Mouse (Mus musculus) forebrain, embryonic 13.5 days (tissue): ENCODE data around the gene Aim2. TPM values are rescaled to one million over a fixed set of nuclear protein-coding genes. Genes with fewer than 3 reads are reported as not detected.
"Not testable (repeated sequence)": the region's sequence is repeated elsewhere in the genome, so short reads cannot be mapped to it uniquely, and the experiment has no call there.

Experiments used
- ATAC-seq: fragments of 200-750 bp; cut with Nextera tagmentation; 2 replicates; pipeline ENCODE4 v1.8.0; 2017
- H3K27ac ChIP-seq: fragments of 300-500 bp; sonication (generic); 2 replicates; pipeline ENCODE4 v1.5.1; 2015; ENCODE audit warnings: inconsistent platforms, mild to moderate bottlenecking, moderate library complexity
- H3K27me3 ChIP-seq: fragments of 300-500 bp; sonication (generic); 2 replicates; pipeline ENCODE4 v1.6.1; 2015; ENCODE audit warnings: mild to moderate bottlenecking, inconsistent platforms
- H3K36me3 ChIP-seq: fragments of 300-500 bp; sonication (generic); 2 replicates; pipeline ENCODE4 v1.6.1; 2015; ENCODE audit warnings: mild to moderate bottlenecking, inconsistent platforms; ENCODE audit not compliant: poor library complexity, severe bottlenecking
- H3K4me1 ChIP-seq: fragments of 300-500 bp; sonication (generic); 2 replicates; pipeline ENCODE4 v1.6.1; 2015; ENCODE audit warnings: inconsistent platforms
- H3K4me2 ChIP-seq: fragments of 300-500 bp; sonication (generic); 2 replicates; pipeline ENCODE4 v1.6.1; 2015; ENCODE audit warnings: inconsistent platforms, mild to moderate bottlenecking, moderate library complexity
- H3K4me3 ChIP-seq: fragments of 300-500 bp; sonication (generic); 2 replicates; pipeline ENCODE4 v1.5.1; 2015; ENCODE audit warnings: mild to moderate bottlenecking, inconsistent platforms
- H3K9ac ChIP-seq: fragments of 300-500 bp; sonication (generic); 2 replicates; pipeline ENCODE4 v1.6.1; 2015; ENCODE audit warnings: mild to moderate bottlenecking, inconsistent platforms
- H3K9me3 ChIP-seq: fragments of 300-500 bp; sonication (generic); replicated peaks from 2 replicates; pipeline ENCODE4 v1.6.1; 2016; ENCODE audit warnings: inconsistent platforms
- WGBS: fragments of 180-500 bp; shearing (Covaris S2); methylation state at CpG from one replicate; pipeline ENCODE4 v1.1.7; 2015; 5-methylcytosine and 5-hydroxymethylcytosine counted together
- polyA plus RNA-seq: library from polyadenylated mRNA; unstranded; fragments of >200 nt; fragmentation: Nextera tagmentation; extraction: Ambion mirVana; gene quantifications from 2 replicates; pipeline ENCODE4 v1.2.1, GENCODE M21; 2015

The Aim2 gene
- polyA plus RNA-seq: 7.3 and 7.6 TPM in 2 replicates

DNA sequence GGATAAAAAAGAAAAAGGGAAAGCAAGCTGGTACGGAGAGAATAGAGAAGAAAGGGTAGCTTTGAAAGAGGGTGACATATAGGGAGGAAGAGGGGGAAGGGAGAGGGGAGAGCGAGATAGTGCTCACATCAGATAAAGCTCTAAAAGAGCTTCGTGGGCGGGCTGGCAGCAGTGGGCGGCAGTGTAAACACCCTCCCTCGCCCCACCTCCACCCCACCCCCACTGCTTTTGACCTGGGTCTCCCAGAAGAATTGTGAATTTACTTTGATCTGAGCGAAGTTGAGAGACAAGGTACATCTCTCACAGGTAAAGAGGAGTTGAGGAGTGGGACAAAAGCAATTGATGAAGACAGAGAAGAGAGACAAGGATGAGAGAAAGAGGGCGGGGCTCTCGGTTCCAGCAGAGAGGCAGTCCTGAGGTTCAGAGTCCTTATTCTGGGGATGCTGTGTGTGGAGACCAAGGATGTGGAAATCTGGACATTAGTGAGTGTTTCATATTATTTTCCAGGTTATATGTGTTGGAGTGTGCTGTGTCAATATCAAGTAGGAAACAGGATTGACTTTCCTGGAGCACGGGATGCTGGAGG is at the start of gene Aim2:
Aim2 (plus strand) TSS at position 508 of the 586 bp plus-strand sequence.
- Histone ChIP-seq H3K4me3 (peak within 1 kb of the TSS; percentile 39), H3K9me3 (no peaks in the 10 kb centered on the region)
- WGBS: 9% methylated on average over 10 of the region's 10 CpGs

DNA sequence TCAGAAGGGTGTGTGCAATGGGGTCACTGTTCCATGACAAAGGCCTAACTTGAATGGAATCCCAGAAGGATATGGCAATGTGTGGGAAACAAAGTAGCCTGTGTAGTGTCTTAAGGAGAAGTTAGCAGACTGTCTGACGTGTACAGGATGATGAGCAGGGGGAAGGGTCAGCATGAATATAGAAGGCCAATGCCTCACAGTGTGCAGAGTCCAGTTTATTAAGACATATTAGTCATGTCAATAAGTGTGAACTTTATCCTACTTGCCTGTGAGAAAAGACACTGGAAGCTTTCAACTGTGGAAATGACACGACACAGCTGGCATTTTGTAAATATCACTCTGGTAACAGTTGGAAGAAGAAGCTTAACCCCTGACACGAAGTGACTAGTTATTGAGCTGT is 47.9 kb upstream of the Aim2 start:
- not testable (repeated sequence) for H3K4me3 ChIP-seq, ATAC-seq, H3K36me3 ChIP-seq, H3K9me3 ChIP-seq, H3K4me1 ChIP-seq, H3K4me2 ChIP-seq, H3K27me3 ChIP-seq, H3K9ac ChIP-seq, H3K27ac ChIP-seq
- WGBS: 62% methylated on average over 3 of the region's 3 CpGs

More for the DNA sequence above, at the start of gene Aim2:
- H3K27ac ChIP-seq: no peak within 1 kb of the TSS; the same call in 1 of the 2 replicates
- H3K4me1 ChIP-seq: peaks cover 28% of the 10 kb centered on the region
- ATAC-seq: peak; percentile 70
- H3K4me2 ChIP-seq: peak within 1 kb of the TSS; percentile 66
- no peaks in the 10 kb centered on the region for H3K27me3 ChIP-seq
- H3K9ac ChIP-seq: peak within 1 kb of the TSS; percentile 55
- peaks cover 19% of the 10 kb centered on the region for H3K36me3 ChIP-seq

DNA sequence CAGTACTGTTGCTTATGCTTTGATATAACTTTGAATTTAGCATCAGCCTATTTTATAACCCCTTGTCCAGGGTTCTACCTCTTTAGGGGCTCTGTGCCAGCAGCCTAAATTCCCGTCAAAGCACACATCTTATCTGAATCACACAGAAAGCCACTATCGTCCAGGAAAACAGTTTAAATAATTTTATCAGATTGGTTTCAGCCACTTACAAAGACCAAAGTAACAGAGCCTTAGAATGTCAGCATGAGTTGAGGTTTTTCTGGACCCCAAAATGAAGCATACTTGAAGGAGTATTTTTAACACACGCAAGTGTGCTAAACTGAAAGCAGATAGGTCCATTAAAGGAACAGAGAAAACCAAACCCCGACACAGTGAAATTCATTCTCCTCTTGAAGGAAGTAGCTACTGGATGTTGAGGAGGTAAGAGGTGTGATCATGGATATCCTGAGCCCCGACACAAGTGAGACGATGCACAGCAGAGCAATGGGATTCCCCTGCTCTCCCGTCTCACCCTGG is 37.1 kb upstream of the Aim2 start:
- WGBS: 87% methylated on average over 7 of the region's 7 CpGs
- not testable (repeated sequence) for H3K4me2 ChIP-seq, ATAC-seq

DNA sequence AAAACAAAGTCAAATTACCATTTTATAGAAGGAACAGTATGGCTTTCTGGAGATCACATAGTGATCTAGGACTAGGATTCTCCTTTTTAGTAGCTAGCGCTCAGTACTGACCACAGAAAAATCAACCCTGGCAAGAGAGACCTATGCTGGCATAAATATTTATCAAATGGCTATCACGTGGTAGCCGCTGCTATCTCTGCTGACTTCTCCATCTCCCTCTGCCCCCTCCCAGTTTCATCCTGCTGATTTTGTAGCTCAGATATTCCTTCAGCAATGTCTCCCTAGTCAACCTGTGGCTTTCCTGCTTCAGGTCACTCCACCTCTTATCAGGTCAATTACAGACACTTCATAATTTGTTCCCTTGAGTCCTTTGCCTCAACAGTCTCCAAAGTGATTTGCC is 35.0 kb upstream of the Aim2 start:
- 91% methylated on average over 3 of the region's 3 CpGs for WGBS
- no peak overlapping the region for H3K9ac ChIP-seq
- H3K4me3 ChIP-seq: no peak overlapping the region
- no peaks in the 10 kb centered on the region for H3K36me3 ChIP-seq
- H3K9me3 ChIP-seq: no peaks in the 10 kb centered on the region
- H3K4me2 ChIP-seq: no peak overlapping the region
- H3K27me3 ChIP-seq: no peaks in the 10 kb centered on the region
- no peak overlapping the region for H3K27ac ChIP-seq
- no peak for ATAC-seq
- no peaks in the 10 kb centered on the region for H3K4me1 ChIP-seq

More for the DNA sequence above, 37.1 kb upstream of the Aim2 start:
- H3K4me1 ChIP-seq, H3K36me3 ChIP-seq, H3K27me3 ChIP-seq, H3K4me3 ChIP-seq, H3K27ac ChIP-seq, H3K9me3 ChIP-seq, H3K9ac ChIP-seq: not testable (repeated sequence)

DNA sequence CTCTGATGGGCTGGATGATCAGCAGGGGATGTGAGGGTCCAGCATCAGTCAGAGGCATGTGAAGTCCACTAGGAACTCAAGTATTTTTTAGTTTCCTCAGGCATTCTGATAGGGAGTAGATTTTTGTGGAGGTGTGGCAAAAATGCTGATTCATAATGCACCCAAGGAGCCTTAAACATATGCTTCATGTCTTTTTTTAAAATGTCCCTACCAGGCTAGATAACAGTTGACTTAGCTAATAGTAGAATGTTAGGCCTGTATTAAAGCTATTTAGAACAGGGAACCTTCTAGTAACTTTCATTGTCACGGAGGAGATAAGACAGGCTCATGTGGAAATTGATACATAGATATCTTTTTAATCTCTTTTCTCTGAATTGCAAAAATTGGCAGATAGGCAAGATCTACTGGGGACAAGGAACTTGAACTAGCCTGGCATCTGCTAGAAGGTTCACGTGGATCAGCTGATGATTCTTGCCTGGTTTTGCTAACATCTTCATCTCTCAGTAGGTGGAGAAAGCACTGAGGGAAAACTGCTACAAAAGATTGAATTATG is 32.7 kb upstream of the Aim2 start:
- Histone ChIP-seq H3K4me1 (peaks cover 8% of the 10 kb centered on the region), H3K36me3 (no peaks in the 10 kb centered on the region), H3K4me3 (no peak overlapping the region), H3K27ac (no peak overlapping the region), H3K9me3 (no peaks in the 10 kb centered on the region), H3K9ac (no peak overlapping the region), H3K4me2 (no peak overlapping the region), H3K27me3 (no peaks in the 10 kb centered on the region)
- ATAC-seq: no peak
- 91% methylated on average over 2 of the region's 2 CpGs for WGBS

DNA sequence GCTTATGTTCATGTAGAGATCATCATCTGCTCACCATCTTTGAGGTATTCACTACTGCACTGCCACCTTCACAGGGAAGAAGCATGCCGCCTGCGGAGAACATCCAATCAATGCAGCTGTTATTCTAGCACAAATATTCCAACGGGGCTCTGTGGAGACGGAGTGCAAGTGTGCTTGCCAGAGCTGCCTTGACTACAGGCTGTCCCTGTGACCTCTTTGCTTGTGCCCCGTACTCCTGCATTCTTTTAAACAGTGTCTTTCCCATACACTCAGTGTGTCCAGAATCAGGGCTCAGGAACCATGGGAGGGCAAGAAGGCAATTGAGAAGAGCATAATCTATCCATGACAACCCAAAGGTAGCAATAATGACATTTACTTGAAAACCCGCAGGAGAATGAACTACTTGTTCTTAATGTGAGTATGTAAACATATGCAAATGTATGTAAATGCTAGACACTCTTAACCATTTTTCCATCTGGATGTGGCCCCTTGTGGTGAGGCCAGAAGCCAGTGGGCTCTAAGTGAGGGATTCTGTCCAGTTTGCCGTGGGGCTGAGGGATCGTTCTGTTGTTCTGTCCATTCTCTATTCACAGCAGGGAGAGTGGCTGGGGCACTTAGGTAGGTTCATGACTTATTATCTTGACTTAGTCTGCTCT is 29.0 kb upstream of the Aim2 start:
- Histone ChIP-seq H3K4me2 (no peak overlapping the region), H3K4me3 (no peak overlapping the region), H3K9ac (no peak overlapping the region), H3K36me3 (no peaks in the 10 kb centered on the region), H3K4me1 (peaks cover 11% of the 10 kb centered on the region), H3K27ac (no peak overlapping the region), H3K9me3 (no peaks in the 10 kb centered on the region), H3K27me3 (no peaks in the 10 kb centered on the region)
- WGBS: 62% methylated on average over 8 of the region's 8 CpGs
- ATAC-seq: peak; percentile 34; the same call in 1 of the 2 replicates

DNA sequence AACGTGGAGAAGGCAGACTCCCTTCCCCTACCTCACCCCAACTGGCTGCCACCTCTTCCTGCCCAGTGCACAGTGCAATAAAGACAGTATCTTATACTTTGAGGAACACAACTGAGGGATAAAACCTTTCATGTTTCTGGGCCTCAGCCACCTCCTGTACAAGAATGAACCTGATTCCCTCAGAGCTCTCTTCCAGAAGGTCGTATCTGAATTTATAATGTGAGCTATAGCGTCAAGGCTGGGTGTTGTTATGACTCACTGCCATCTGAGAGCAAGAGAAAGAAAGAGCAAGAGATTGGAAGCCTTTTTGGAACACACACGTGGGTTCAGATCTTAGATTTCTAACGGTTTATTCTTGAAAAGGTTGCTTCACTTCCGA is 28.4 kb upstream of the Aim2 start:
- no peaks in the 10 kb centered on the region for H3K36me3 ChIP-seq
- H3K27ac ChIP-seq: no peak overlapping the region
- peaks cover 11% of the 10 kb centered on the region for H3K4me1 ChIP-seq
- WGBS: 71% methylated on average over 6 of the region's 6 CpGs
- no peaks in the 10 kb centered on the region for H3K27me3 ChIP-seq
- no peak overlapping the region for H3K9ac ChIP-seq
- no peak overlapping the region for H3K4me2 ChIP-seq
- ATAC-seq: no peak
- H3K4me3 ChIP-seq: no peak overlapping the region
- no peaks in the 10 kb centered on the region for H3K9me3 ChIP-seq

DNA sequence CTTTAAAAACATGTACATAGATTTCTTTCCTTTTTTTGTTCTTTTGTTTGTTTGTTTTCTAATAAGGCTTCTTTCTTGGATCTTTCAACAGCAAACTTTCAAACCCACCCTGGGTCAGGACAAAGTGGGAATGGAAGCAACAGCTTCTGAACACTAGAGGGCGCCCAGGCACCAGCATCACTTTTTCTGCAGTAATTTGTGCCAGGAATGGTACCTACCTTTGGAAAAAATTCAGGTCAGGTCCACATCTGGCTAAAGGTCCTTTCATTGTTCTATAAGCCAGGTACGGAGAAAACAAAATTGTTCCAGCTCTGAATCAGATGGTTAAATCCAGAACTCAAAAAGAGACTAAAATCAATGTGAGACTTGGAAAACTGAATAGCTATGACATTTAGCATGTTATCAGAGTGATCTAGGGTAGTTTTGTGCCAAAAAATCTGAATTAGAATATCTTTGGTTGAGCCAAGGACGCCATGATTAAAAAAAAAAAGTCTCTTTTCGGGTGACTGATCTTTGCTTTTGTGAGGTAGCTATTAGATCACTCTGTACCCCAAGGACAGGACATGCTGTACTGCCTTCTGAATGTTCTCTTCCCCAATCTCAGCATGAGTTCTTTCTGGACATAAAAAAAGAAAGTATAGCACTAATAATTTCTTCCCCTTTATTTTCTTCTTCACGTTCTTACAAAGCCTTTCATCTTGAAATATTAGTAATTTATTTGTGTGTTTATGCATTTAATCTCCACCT is 26.7 kb upstream of the Aim2 start:
- Histone ChIP-seq H3K9me3 (no peaks in the 10 kb centered on the region), H3K4me2 (no peak overlapping the region), H3K4me1 (peaks cover 21% of the 10 kb centered on the region), H3K9ac (no peak overlapping the region), H3K4me3 (no peak overlapping the region), H3K27me3 (no peaks in the 10 kb centered on the region), H3K27ac (no peak overlapping the region), H3K36me3 (no peaks in the 10 kb centered on the region)
- ATAC-seq: no peak
- WGBS: 28% methylated on average over 5 of the region's 5 CpGs

DNA sequence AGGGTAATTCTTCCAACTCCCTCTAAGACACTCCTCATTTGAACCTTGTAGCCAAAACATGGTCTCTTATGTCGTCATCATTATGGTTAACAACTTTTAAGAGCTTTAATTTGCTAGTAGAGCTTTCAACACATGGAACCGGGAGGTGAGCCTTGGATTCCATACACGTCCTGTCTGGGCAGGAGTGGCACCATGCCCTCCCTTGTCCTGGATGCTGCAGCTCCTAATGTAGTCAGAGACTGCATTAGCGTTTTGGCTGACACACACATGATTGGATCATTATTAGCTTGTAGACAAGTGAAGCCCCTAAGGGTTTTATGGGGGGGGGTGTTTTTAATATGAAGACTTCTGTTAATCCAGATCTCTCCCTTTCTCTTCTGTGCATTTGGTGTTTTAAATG is 25.7 kb upstream of the Aim2 start:
- ATAC-seq: no peak
- Histone ChIP-seq H3K9ac (no peak overlapping the region), H3K9me3 (no peaks in the 10 kb centered on the region), H3K27me3 (no peaks in the 10 kb centered on the region), H3K27ac (no peak overlapping the region), H3K4me2 (no peak overlapping the region), H3K36me3 (no peaks in the 10 kb centered on the region), H3K4me1 (peaks cover 25% of the 10 kb centered on the region), H3K4me3 (no peak overlapping the region)
- 69% methylated on average over 4 of the region's 4 CpGs for WGBS

DNA sequence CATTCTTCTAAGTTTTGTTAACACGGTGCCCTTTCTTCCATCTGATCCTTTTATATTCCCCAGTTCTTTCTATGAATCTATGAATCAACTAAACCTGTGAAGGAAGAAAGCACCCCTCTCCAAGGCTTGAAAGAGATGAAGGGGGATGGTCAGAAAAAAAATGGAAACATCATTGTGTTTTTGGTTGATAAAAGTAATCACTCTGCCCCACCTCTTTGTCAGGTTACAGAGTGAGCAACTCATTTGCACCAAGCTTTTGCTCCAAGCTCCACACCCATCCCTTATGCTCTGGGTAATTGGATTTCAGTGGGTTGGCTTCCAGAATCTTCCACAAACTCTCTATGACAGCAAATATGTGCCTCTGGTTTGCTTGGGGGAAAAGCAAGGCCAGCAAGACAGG is 25.3 kb upstream of the Aim2 start:
- ATAC-seq: no peak
- Histone ChIP-seq H3K27ac (no peak overlapping the region), H3K9ac (no peak overlapping the region), H3K4me2 (no peak overlapping the region), H3K27me3 (no peaks in the 10 kb centered on the region), H3K4me1 (peaks cover 25% of the 10 kb centered on the region), H3K4me3 (no peak overlapping the region), H3K36me3 (no peaks in the 10 kb centered on the region), H3K9me3 (no peaks in the 10 kb centered on the region)
- 78% methylated on average over 1 of the region's 1 CpGs for WGBS

DNA sequence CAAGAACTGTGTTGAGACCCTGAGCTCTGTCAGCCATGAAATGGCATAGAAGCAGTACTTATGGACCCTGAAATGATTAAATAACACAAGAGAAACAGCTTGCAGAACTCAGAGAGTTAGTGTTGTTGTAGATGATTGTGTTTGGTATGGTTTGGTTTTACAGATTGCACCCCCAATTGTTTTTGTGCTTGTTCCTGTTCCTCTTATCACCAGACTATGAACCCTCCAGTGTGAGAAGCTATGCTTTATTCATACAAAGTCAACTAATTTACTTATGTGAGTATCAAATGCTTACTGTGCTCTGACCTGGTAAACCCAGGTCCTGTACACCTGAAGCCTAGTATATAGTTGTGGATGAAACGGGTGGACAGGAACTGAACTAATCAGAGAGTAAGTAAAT is 24.1 kb upstream of the Aim2 start:
- Histone ChIP-seq H3K9ac (no peak overlapping the region), H3K4me2 (no peak overlapping the region), H3K9me3 (no peaks in the 10 kb centered on the region), H3K4me3 (no peak overlapping the region), H3K4me1 (peaks cover 23% of the 10 kb centered on the region), H3K36me3 (no peaks in the 10 kb centered on the region), H3K27ac (no peak overlapping the region), H3K27me3 (no peaks in the 10 kb centered on the region)
- no peak for ATAC-seq
- 71% methylated on average over 1 of the region's 1 CpGs for WGBS

DNA sequence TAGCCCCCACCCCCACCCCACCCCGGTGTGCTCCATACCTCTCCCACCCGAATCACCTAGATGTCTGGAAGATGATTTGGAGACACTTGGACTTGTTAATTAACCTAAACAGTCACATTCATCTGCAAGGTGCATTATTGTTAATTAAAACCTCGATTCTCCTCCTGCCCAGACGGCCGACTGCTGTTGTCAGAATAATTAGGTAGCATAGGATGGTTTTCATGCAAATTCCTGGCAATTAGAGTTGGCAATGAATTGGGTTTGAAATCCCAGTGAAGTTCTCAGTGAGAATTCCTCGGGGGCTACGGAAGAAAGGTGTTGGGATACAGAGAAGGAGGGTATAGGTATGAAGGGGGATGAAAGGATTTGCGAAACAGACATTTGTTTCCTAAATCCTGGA is 22.2 kb upstream of the Aim2 start:
- H3K9ac ChIP-seq: no peak overlapping the region
- H3K27me3 ChIP-seq: no peaks in the 10 kb centered on the region
- no peaks in the 10 kb centered on the region for H3K36me3 ChIP-seq
- H3K4me2 ChIP-seq: peak overlapping the region; percentile 12; the same call in 1 of the 2 replicates
- H3K27ac ChIP-seq: no peak overlapping the region
- peak; percentile 46; the same call in 1 of the 2 replicates for ATAC-seq
- H3K4me1 ChIP-seq: peaks cover 16% of the 10 kb centered on the region
- 23% methylated on average over 8 of the region's 8 CpGs for WGBS
- H3K9me3 ChIP-seq: no peaks in the 10 kb centered on the region
- no peak overlapping the region for H3K4me3 ChIP-seq
